Mouse (Mus musculus) hindbrain, embryonic 15.5 days (tissue): Measurements from ENCODE around the gene Dspp. TPM values are rescaled to one million over a fixed set of nuclear protein-coding genes. Genes with fewer than 3 reads are reported as not detected.
A peak's percentile ranks its signal among the peaks of the same experiment; 100 is the strongest.

Experiments
- ATAC-seq: fragments of 200-750 bp; cut with Nextera tagmentation; 2 replicates; pipeline ENCODE4 v1.8.0; 2017; ENCODE audit warnings: low read depth, moderate number of reproducible peaks, moderate TSS enrichment; ENCODE audit not compliant: low FRiP score
- H3K27ac ChIP-seq: fragments of 300-500 bp; sonication (generic); replicated peaks from 2 replicates; pipeline ENCODE4 v1.5.1; 2015; ENCODE audit warnings: mild to moderate bottlenecking, inconsistent platforms
- H3K27me3 ChIP-seq: fragments of 300-500 bp; sonication (generic); 2 replicates; pipeline ENCODE4 v1.6.1; 2015; ENCODE audit warnings: control low read depth, inconsistent platforms
- H3K36me3 ChIP-seq: fragments of 300-500 bp; sonication (generic); 2 replicates; pipeline ENCODE4 v1.6.1; 2015; ENCODE audit warnings: control low read depth, inconsistent platforms
- H3K4me1 ChIP-seq: fragments of 300-500 bp; sonication (generic); replicated peaks from 2 replicates; pipeline ENCODE4 v1.6.1; 2015; ENCODE audit warnings: control low read depth, inconsistent platforms
- H3K4me2 ChIP-seq: fragments of 300-500 bp; sonication (generic); 2 replicates; pipeline ENCODE4 v1.6.1; 2015; ENCODE audit warnings: moderate library complexity, mild to moderate bottlenecking, inconsistent platforms
- H3K4me3 ChIP-seq: fragments of 300-500 bp; sonication (generic); 2 replicates; pipeline ENCODE4 v1.5.1; 2015; ENCODE audit warnings: mild to moderate bottlenecking, inconsistent platforms
- H3K9ac ChIP-seq: fragments of 300-500 bp; sonication (generic); 2 replicates; pipeline ENCODE4 v1.6.1; 2015; ENCODE audit warnings: inconsistent platforms
- H3K9me3 ChIP-seq: fragments of 300-500 bp; sonication (generic); 2 replicates; pipeline ENCODE4 v1.6.1; 2016; ENCODE audit warnings: control low read depth, inconsistent platforms
- WGBS: fragments of 180-500 bp; shearing (Covaris S2); methylation state at CpG from one replicate; pipeline ENCODE4 v1.1.7; 2015; 5-methylcytosine and 5-hydroxymethylcytosine counted together
- polyA plus RNA-seq: library from polyadenylated mRNA; unstranded; fragments of >200 nt; fragmentation: Nextera tagmentation; extraction: Ambion mirVana; gene quantifications from 2 replicates; pipeline ENCODE4 v1.2.1, GENCODE M21; 2015

Gene Dspp
- polyA plus RNA-seq, 1 experiment from 2014 or later, result not detected

- Histone ChIP-seq H3K9ac (no peak within 1 kb of the TSS), H3K27me3 (no peaks in the 10 kb centered on the region), H3K36me3 (no peaks in the 10 kb centered on the region), H3K27ac (no peak within 1 kb of the TSS), H3K4me1 (no peaks in the 10 kb centered on the region), H3K9me3 (no peaks in the 10 kb centered on the region), H3K4me3 (no peak within 1 kb of the TSS), H3K4me2 (no peak within 1 kb of the TSS)
- WGBS, result 83% methylated on average over 5 of the region's 5 CpGs
- no peak for ATAC-seq
Measured at GRCm38 (mm10) chr5:104202351-104202750, 31.8 kb downstream of the Dspp start, which contains the start of gene Dmp1. Gene Dmp1, plus strand, starts transcription at chr5:104202613.

- H3K4me3 ChIP-seq, result no peak overlapping the region
- H3K9ac ChIP-seq, result no peak overlapping the region
- H3K27me3 ChIP-seq, result no peaks in the 10 kb centered on the region
- WGBS, result 79% methylated on average over 11 of the region's 11 CpGs
- no peak for ATAC-seq
- no peaks in the 10 kb centered on the region for H3K4me1 ChIP-seq
- H3K4me2 ChIP-seq, result no peak overlapping the region
- H3K9me3 ChIP-seq, result no peaks in the 10 kb centered on the region
- no peak overlapping the region for H3K27ac ChIP-seq
- no peaks in the 10 kb centered on the region for H3K36me3 ChIP-seq
Measured at GRCm38 (mm10) chr5:104212531-104212930, 42.0 kb downstream of the Dspp start.

GRCm38 (mm10) chr5:104218926-104219325, 48.4 kb downstream of the Dspp start:
- Histone ChIP-seq H3K27ac (no peak overlapping the region), H3K36me3 (no peaks in the 10 kb centered on the region), H3K9ac (no peak overlapping the region), H3K4me3 (no peak overlapping the region), H3K4me1 (no peaks in the 10 kb centered on the region), H3K27me3 (no peaks in the 10 kb centered on the region), H3K9me3 (no peaks in the 10 kb centered on the region), H3K4me2 (no peak overlapping the region)
- WGBS, result 28% methylated on average over 5 of the region's 5 CpGs
- ATAC-seq, result peak; percentile 61; the same call in 1 of the 2 replicates

GRCm38 (mm10) chr5:104224299-104224698, 53.8 kb downstream of the Dspp start:
- Histone ChIP-seq H3K4me3 (no peak overlapping the region), H3K27ac (no peak overlapping the region), H3K27me3 (no peaks in the 10 kb centered on the region), H3K4me2 (no peak overlapping the region), H3K9ac (no peak overlapping the region), H3K4me1 (no peaks in the 10 kb centered on the region), H3K36me3 (no peaks in the 10 kb centered on the region), H3K9me3 (no peaks in the 10 kb centered on the region)
- 79% methylated on average over 3 of the region's 3 CpGs for WGBS
- ATAC-seq, result no peak

GRCm38 (mm10) chr5:104224750-104225149, 54.2 kb downstream of the Dspp start:
- ATAC-seq, result no peak
- H3K9me3 ChIP-seq, result no peaks in the 10 kb centered on the region

GRCm38 (mm10) chr5:104228497-104228896, 58.0 kb downstream of the Dspp start:
- Histone ChIP-seq H3K4me1 (no peaks in the 10 kb centered on the region), H3K4me3 (no peak overlapping the region), H3K9me3 (no peaks in the 10 kb centered on the region), H3K27ac (no peak overlapping the region), H3K4me2 (no peak overlapping the region), H3K36me3 (no peaks in the 10 kb centered on the region), H3K27me3 (no peaks in the 10 kb centered on the region), H3K9ac (no peak overlapping the region)
- no peak for ATAC-seq
- WGBS, result 34% methylated on average over 1 of the region's 1 CpGs

More at GRCm38 (mm10) chr5:104224750-104225149, 54.2 kb downstream of the Dspp start:
- H3K36me3 ChIP-seq, result no peaks in the 10 kb centered on the region
- no peaks in the 10 kb centered on the region for H3K4me1 ChIP-seq
- H3K4me2 ChIP-seq, result no peak overlapping the region
- no peak overlapping the region for H3K27ac ChIP-seq
- H3K27me3 ChIP-seq, result no peaks in the 10 kb centered on the region
- H3K4me3 ChIP-seq, result no peak overlapping the region
- H3K9ac ChIP-seq, result no peak overlapping the region

Other genes with a start within 250 kb of the Dspp start
- gene Hsd17b13, start 193.3 kb upstream of the Dspp start, polyA plus RNA-seq, result not detected in 2 replicates
- 3.3 and 3.6 TPM in 2 replicates for gene Hsd17b11, start 148.8 kb upstream of the Dspp start, polyA plus RNA-seq
- gene Nudt9, start 124.4 kb upstream of the Dspp start, polyA plus RNA-seq, result 65.4 and 67.9 TPM in 2 replicates
- 0.59 TPM in 1 of 2 replicates, not detected in the other for gene Gm17660, start 93.1 kb upstream of the Dspp start, polyA plus RNA-seq
- 349 and 369 TPM in 2 replicates for gene Sparcl1, start 57.0 kb upstream of the Dspp start, polyA plus RNA-seq
- gene Dmp1, start 31.9 kb downstream of the Dspp start, polyA plus RNA-seq, result 0.21 and 0.33 TPM in 2 replicates
- gene Ibsp, start 128.5 kb downstream of the Dspp start, polyA plus RNA-seq, result 0.26 and 0.73 TPM in 2 replicates
- not detected in 2 replicates for gene Mepe, start 154.6 kb downstream of the Dspp start, polyA plus RNA-seq